Mouse (Mus musculus): Measurements from ENCODE around the gene Gm37240. TPM values are rescaled to one million over a fixed set of nuclear protein-coding genes. Genes with fewer than 3 reads are reported as not detected.
"Not testable (repeated sequence)": the region's sequence is repeated elsewhere in the genome, so short reads cannot be mapped to it uniquely, and the experiment has no call there.

Gm37240 gene
- polyA plus RNA-seq, 1 experiment, result 1.9 TPM

DNA sequence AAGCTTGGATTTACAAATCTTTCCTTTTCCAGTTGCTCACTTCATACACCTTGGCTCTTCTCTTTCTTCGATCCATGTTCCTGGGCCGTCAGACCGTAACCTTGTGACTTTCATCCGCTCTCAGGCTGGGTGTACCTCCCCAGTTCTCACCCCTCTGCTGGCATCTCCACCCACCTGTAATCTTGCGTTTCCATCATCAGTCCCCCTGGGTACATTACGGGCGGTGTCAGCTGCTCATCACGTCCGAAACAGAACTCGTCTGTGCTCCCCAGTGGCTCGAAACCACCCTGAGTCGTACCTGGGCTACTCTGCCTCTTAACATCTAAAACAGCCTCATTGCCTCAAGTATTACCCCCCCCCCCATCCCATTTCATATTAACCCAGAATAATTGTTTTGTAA lies 1215.2 kb downstream of the Gm37240 start:
- H3K4me1 ChIP-seq (ENCODE audit: control insufficient read depth, insufficient read depth, low read length), result no peaks in the 10 kb centered on the region
- H3K27ac ChIP-seq (ENCODE audit: insufficient read depth, low read length), result no peak overlapping the region
- no peak for TF ChIP-seq CTCF (IDR thresholded peaks at IDR 0.05; ENCODE audit: borderline replicate concordance, insufficient read depth, low read length)
- TF ChIP-seq POLR2A (IDR thresholded peaks at IDR 0.05; ENCODE audit: low read depth, low read length), result no peak
- no peak overlapping the region for H3K4me3 ChIP-seq (ENCODE audit: insufficient read depth, low read length)

DNA sequence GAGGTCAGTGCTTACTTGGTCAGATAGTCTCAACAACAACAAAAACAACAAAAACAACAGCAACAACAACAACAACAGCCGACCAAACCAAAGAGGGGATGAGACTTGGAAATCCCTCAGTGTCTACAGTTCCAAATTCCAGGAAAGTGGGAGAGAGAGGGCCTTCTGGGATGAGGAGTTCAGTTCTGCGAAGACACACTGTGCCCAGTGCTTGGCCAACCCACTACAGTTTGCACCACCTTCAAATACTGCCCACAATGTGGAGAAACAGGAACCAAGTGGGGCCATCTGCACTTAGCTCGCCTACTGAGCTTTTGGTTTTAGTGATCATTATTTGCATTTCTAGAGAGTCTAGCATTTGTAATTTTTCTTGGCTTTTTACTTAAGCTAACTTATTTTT lies 1218.4 kb downstream of the Gm37240 start:
- H3K4me1 ChIP-seq (ENCODE audit: control insufficient read depth, insufficient read depth, low read length), result no peaks in the 10 kb centered on the region
- no peak overlapping the region for H3K27ac ChIP-seq (ENCODE audit: insufficient read depth, low read length)
- TF ChIP-seq CTCF (IDR thresholded peaks at IDR 0.05; ENCODE audit: borderline replicate concordance, insufficient read depth, low read length) (no peak), POLR2A (IDR thresholded peaks at IDR 0.05; ENCODE audit: low read depth, low read length) (no peak)
- H3K4me3 ChIP-seq (ENCODE audit: insufficient read depth, low read length), result no peak overlapping the region

DNA sequence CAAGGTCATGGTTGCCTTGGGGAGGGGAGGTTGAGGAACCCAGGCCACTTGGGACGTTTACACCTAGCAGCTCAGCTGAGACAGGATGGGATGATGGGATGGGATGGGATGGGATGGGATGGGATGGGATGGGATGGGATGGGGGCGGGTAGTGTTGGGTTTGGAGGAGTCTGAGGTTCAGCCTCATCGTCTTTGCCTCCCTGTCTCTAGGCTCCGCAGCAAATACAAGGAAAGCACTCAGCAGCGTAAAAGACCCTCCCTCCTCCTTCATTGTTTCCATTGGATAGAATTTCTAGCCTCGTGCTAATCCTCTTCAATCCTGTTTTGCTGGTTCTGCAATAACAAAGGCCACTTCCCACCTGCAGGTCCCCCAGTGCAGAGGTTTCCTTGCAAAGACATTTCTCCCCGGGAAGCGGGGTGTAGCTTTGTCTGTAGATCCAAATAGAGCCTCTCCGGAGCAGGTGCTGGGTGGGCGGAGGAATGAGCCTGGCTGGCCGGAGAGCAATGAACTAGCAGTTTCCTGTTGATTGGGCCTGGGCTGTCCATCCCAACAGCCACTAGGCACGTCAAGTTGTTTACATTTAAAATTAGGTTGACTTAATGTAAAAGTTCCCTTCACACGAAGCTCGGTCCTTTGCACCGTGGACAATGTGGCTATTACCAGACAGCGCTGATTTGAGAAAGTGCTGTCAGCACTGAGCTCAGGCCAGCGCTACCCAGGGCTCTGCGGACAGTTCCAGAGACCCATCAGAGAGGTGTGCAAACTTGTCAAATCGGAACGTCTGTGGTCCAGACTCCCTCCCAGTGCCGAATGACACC lies 1221.9 kb downstream of the Gm37240 start:
- Histone ChIP-seq H3K27ac (ENCODE audit: insufficient read depth, low read length) (no peak overlapping the region), H3K4me1 (ENCODE audit: control insufficient read depth, insufficient read depth, low read length) (no peaks in the 10 kb centered on the region), H3K4me3 (ENCODE audit: insufficient read depth, low read length) (no peak overlapping the region)
- TF ChIP-seq POLR2A (IDR thresholded peaks at IDR 0.05; ENCODE audit: low read depth, low read length) (no peak), CTCF (IDR thresholded peaks at IDR 0.05; ENCODE audit: borderline replicate concordance, insufficient read depth, low read length) (no peak)

DNA sequence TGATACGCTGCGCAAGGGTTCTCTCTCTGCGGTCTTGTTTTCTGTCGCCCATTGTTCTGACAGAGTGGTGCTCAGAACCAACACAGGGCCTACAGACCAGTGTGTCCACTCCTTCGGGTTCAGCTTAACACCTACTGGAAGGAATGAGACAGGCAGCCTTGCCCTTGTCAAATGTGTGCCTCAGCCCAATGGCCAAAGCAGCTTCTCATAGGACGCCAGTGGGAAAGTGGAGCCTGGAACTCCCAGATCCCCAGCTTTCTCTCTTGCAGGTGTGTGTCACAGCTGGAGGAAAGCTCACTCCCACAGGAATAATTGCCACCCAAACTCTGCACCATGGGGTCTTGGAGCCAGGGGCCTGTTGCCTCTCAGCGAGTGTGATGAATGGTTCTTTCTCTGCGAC lies 1222.6 kb downstream of the Gm37240 start:
- Histone ChIP-seq H3K4me1 (ENCODE audit: control insufficient read depth, insufficient read depth, low read length) (no peaks in the 10 kb centered on the region), H3K27ac (ENCODE audit: insufficient read depth, low read length) (no peak overlapping the region)
- TF ChIP-seq CTCF (IDR thresholded peaks at IDR 0.05; ENCODE audit: borderline replicate concordance, insufficient read depth, low read length) (no peak), POLR2A (IDR thresholded peaks at IDR 0.05; ENCODE audit: low read depth, low read length) (no peak)

DNA sequence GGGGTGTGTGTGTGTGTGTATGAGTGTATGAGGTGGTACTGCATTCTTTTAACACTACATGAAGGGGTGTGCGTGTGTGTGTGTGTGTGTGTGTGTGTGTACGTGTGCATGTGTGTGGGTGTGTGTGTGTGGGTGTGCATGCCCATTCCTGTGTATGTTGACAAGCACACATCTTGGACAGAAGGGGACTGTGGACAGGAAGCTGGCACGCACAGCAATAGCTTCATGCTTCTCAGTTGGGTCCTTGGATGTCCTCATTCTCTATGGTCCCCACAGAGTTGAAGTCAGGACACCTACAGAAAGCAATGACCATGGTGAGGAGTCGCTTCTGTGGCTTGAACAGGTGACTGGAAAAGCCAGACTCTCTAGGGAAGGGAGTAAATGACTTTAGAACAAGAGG lies 1223.5 kb downstream of the Gm37240 start:
- no peak for TF ChIP-seq CTCF (IDR thresholded peaks at IDR 0.05; ENCODE audit: borderline replicate concordance, insufficient read depth, low read length)
- Histone ChIP-seq H3K4me1 (ENCODE audit: control insufficient read depth, insufficient read depth, low read length) (no peaks in the 10 kb centered on the region), H3K27ac (ENCODE audit: insufficient read depth, low read length) (no peak overlapping the region), H3K4me3 (ENCODE audit: insufficient read depth, low read length) (no peak overlapping the region)

More for the DNA sequence above, 1222.6 kb downstream of the Gm37240 start:
- H3K4me3 ChIP-seq (ENCODE audit: insufficient read depth, low read length), result no peak overlapping the region

DNA sequence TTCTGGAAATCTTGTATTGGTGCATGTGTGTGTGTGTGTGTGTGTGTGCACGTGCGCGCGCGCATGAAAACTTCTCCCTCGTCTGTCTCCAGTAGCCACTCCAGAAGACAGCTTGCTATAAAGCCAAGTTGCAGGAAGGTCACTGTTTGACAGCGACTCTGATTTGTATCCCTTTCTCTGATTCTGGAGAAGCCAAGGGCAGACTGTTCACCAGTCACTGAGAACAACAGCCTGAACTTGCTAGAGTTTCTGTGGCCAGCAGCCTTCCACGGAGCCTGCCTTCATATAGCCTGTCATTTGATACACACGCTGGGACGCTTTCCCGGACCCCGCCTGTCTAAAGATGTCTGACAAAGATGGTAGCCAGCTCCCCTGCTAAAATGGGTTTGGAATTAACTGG lies 1224.2 kb downstream of the Gm37240 start:
- no peak overlapping the region for H3K4me3 ChIP-seq (ENCODE audit: insufficient read depth, low read length)
- no peaks in the 10 kb centered on the region for H3K4me1 ChIP-seq (ENCODE audit: control insufficient read depth, insufficient read depth, low read length)
- no peak overlapping the region for H3K27ac ChIP-seq (ENCODE audit: insufficient read depth, low read length)
- no peak for TF ChIP-seq CTCF (IDR thresholded peaks at IDR 0.05; ENCODE audit: borderline replicate concordance, insufficient read depth, low read length)
- no peak for TF ChIP-seq POLR2A (IDR thresholded peaks at IDR 0.05; ENCODE audit: low read depth, low read length)

DNA sequence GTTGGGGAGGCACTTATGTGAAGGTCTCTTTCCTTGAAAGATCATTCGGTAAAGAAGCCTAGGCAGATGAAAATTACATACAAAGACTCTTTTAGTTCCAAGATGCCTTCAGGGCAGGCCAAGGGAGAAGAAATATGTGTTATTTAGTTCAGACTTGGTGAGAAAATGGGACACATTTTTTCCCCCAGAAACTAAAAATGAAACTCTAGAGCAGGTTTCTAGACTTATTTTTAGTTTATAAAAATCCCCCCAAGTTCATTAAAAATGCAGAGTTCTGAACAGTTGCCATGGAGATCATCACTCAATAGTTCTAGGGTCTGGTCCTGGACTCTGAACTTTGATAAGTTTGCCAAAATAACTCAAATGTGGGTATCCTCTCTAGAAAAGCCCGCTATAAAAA lies 1226.9 kb downstream of the Gm37240 start:
- no peak overlapping the region for H3K4me3 ChIP-seq (ENCODE audit: insufficient read depth, low read length)
- TF ChIP-seq CTCF (IDR thresholded peaks at IDR 0.05; ENCODE audit: borderline replicate concordance, insufficient read depth, low read length) (no peak), POLR2A (IDR thresholded peaks at IDR 0.05; ENCODE audit: low read depth, low read length) (no peak)
- no peaks in the 10 kb centered on the region for H3K4me1 ChIP-seq (ENCODE audit: control insufficient read depth, insufficient read depth, low read length)
- H3K27ac ChIP-seq (ENCODE audit: insufficient read depth, low read length), result no peak overlapping the region

DNA sequence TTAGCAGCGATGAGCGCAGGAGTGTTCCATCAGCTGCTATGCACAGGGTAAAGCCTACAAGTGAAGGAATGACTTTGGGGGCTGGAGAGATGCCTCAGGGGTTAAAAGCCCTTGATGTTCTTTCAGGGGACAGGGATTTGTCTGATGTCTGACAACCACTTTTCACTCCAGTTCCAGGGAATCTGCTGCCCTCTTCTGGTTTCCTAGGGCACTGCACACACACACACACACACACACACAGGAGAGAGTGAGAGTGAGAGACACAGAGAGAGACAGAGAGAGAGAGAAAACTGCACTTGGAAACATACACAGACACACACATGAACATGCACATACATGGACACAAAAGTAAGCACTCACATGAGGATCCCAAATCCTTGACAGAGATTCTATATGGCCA lies 1228.4 kb downstream of the Gm37240 start:
- Histone ChIP-seq H3K4me3 (ENCODE audit: insufficient read depth, low read length) (no peak overlapping the region), H3K27ac (ENCODE audit: insufficient read depth, low read length) (no peak overlapping the region), H3K4me1 (ENCODE audit: control insufficient read depth, insufficient read depth, low read length) (no peaks in the 10 kb centered on the region)
- TF ChIP-seq CTCF (IDR thresholded peaks at IDR 0.05; ENCODE audit: borderline replicate concordance, insufficient read depth, low read length), result no peak
- no peak for TF ChIP-seq POLR2A (IDR thresholded peaks at IDR 0.05; ENCODE audit: low read depth, low read length)

DNA sequence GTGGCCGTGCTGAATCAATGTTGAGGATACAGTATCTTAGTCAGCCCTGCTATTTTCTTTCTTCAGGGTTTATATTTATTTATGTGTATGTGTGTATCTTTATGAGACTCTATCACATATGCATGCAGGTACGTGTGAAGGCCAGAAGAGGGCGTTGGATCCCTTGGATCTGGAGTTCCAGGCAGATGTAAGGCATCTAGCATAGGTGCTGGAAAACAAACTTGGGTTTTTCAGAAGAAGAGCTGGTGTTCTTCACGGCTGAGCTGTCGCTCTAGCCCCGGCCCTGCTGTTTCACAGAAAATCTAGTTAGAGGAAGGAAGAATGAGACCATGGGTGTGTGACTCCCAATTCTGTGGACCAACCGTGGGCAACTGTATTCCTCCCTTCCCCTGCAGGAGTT lies 1229.3 kb downstream of the Gm37240 start:
- H3K4me1 ChIP-seq (ENCODE audit: control insufficient read depth, insufficient read depth, low read length), result no peaks in the 10 kb centered on the region
- H3K27ac ChIP-seq (ENCODE audit: insufficient read depth, low read length), result no peak overlapping the region
- TF ChIP-seq POLR2A (IDR thresholded peaks at IDR 0.05; ENCODE audit: low read depth, low read length) (no peak), CTCF (IDR thresholded peaks at IDR 0.05; ENCODE audit: borderline replicate concordance, insufficient read depth, low read length) (no peak)
- no peak overlapping the region for H3K4me3 ChIP-seq (ENCODE audit: insufficient read depth, low read length)

DNA sequence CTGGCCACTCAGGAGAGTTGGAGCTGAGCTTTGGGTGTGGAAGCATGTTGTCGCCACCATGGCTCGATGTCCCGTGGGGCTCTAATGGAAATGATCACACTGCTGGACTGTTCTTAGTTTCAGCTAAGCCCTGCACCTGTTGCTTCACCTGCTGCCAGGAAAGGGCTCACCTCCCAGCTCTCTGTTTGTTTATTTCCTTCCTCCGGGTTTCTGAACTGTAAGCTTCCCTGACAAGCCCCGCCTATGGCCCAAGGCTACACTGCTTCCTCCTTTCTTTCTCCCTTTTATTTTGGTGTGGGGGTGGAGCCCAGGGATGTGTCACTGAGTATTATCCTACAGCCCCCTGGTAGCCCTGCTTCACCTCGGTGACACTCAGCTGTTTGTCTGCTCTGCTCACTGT lies 1230.1 kb downstream of the Gm37240 start:
- TF ChIP-seq POLR2A (IDR thresholded peaks at IDR 0.05; ENCODE audit: low read depth, low read length) (no peak), CTCF (IDR thresholded peaks at IDR 0.05; ENCODE audit: borderline replicate concordance, insufficient read depth, low read length) (no peak)
- Histone ChIP-seq H3K4me3 (ENCODE audit: insufficient read depth, low read length) (no peak overlapping the region), H3K4me1 (ENCODE audit: control insufficient read depth, insufficient read depth, low read length) (peaks cover 3% of the 10 kb centered on the region; the same call in 1 of the 2 replicates), H3K27ac (ENCODE audit: insufficient read depth, low read length) (no peak overlapping the region)

DNA sequence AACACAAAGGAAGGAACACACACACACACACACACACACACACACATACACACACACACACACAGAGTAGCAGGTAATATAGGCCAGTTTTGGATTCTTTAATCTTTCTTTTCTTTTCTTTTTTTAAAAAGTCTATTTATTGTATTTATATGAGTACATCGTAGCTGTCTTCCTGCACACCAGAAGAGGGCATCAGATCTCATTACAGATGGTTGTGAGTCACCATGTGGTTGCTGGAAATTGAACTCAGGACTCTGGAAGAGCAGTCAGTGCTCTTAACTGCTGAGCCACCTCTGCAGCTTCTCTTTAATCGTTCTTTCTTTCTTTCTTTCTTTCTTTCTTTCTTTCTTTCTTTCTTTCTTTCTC lies 1231.5 kb downstream of the Gm37240 start:
- not testable (repeated sequence) for H3K27ac ChIP-seq (ENCODE audit: insufficient read depth, low read length); H3K4me3 ChIP-seq (ENCODE audit: insufficient read depth, low read length); H3K4me1 ChIP-seq (ENCODE audit: control insufficient read depth, insufficient read depth, low read length)
